Mouse (Mus musculus) limb, embryonic 10.5 days (tissue): ENCODE results near the gene Baz2a. TPM values are rescaled to one million over a fixed set of nuclear protein-coding genes. Genes with fewer than 3 reads are reported as not detected.
"Not testable (repeated sequence)": the region's sequence is repeated elsewhere in the genome, so short reads cannot be mapped to it uniquely, and the experiment has no call there.

Experiments used
- DNase-seq: peaks from one replicate; pipeline ENCODE4 v3.0.0-alpha.2; 2017; ENCODE audit warnings: low spot score
- H3K27ac ChIP-seq: fragments of 300-500 bp; sonication (generic); 2 replicates; pipeline ENCODE4 v1.5.1; 2016; ENCODE audit warnings: mild to moderate bottlenecking
- H3K27me3 ChIP-seq: fragments of 300-500 bp; sonication (generic); 2 replicates; pipeline ENCODE4 v1.6.1; 2016; ENCODE audit warnings: low read depth, mild to moderate bottlenecking; ENCODE audit not compliant: poor library complexity, severe bottlenecking
- H3K36me3 ChIP-seq: fragments of 300-500 bp; sonication (generic); 2 replicates; pipeline ENCODE4 v1.6.1; 2016; ENCODE audit warnings: mild to moderate bottlenecking, moderate library complexity
- H3K4me1 ChIP-seq: fragments of 300-500 bp; sonication (generic); 2 replicates; pipeline ENCODE4 v1.6.1; 2016
- H3K4me3 ChIP-seq: fragments of 300-500 bp; sonication (generic); 2 replicates; pipeline ENCODE4 v1.5.1; 2016; ENCODE audit warnings: mild to moderate bottlenecking, moderate library complexity
- H3K9me3 ChIP-seq: fragments of 300-500 bp; sonication (generic); replicated peaks from 2 replicates; pipeline ENCODE4 v1.6.1; 2016; ENCODE audit warnings: mild to moderate bottlenecking
- WGBS: fragments of 180-500 bp; shearing (Covaris S2); methylation state at CpG from one replicate; pipeline ENCODE4 v1.1.7; 2016; 5-methylcytosine and 5-hydroxymethylcytosine counted together
- polyA plus RNA-seq: library from polyadenylated mRNA; unstranded; fragments of >200 nt; fragmentation: Nextera tagmentation; extraction: Ambion mirVana; gene quantifications from 2 replicates; pipeline ENCODE4 v1.2.1, GENCODE M21; 2016

Baz2a gene
- polyA plus RNA-seq, 1 experiment from 2014 or later: 12.3 TPM

GRCm38 (mm10) chr10:128142165-128142564 is 50.8 kb downstream of the Baz2a start:
- Histone ChIP-seq H3K4me3 (no peak overlapping the region), H3K27me3 (no peaks in the 10 kb centered on the region), H3K27ac (no peak overlapping the region), H3K9me3 (no peaks in the 10 kb centered on the region), H3K4me1 (no peaks in the 10 kb centered on the region), H3K36me3 (peaks cover 96% of the 10 kb centered on the region)
- no peak for DNase-seq
- 58% methylated on average over 2 of the region's 2 CpGs for WGBS

GRCm38 (mm10) chr10:128143659-128144058 is 52.3 kb downstream of the Baz2a start:
- no peak overlapping the region for H3K27ac ChIP-seq
- H3K4me1 ChIP-seq: no peaks in the 10 kb centered on the region
- H3K27me3 ChIP-seq: no peaks in the 10 kb centered on the region
- no peaks in the 10 kb centered on the region for H3K9me3 ChIP-seq
- DNase-seq: no peak
- 72% methylated on average over 4 of the region's 4 CpGs for WGBS
- peaks cover 92% of the 10 kb centered on the region for H3K36me3 ChIP-seq
- H3K4me3 ChIP-seq: no peak overlapping the region

DNA sequence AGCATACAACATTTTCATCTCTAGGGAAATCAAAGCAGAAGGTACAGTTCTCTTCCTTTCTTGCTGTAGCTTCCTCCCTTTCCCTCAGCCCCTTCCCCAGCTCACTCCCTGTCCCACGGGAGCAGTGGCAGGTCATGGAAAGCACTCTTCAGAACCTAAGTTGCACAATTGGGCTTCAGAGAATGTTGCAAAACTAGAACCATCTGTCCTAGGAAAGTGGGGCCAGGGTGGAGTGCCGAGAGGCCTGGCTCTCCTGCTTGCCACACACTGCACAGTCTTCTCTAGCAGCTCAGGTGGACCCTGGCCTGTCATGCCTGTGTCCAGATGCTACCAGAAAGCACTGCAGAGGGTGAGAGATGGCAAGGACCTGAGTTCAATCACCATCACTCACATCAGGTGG is 53.6 kb downstream of the Baz2a start:
- 82% methylated on average over 2 of the region's 2 CpGs for WGBS
- H3K4me3 ChIP-seq: no peak overlapping the region
- peaks cover 10% of the 10 kb centered on the region for H3K4me1 ChIP-seq
- no peaks in the 10 kb centered on the region for H3K27me3 ChIP-seq
- H3K27ac ChIP-seq: no peak overlapping the region
- no peaks in the 10 kb centered on the region for H3K9me3 ChIP-seq
- H3K36me3 ChIP-seq: peaks cover 82% of the 10 kb centered on the region
- DNase-seq: no peak

DNA sequence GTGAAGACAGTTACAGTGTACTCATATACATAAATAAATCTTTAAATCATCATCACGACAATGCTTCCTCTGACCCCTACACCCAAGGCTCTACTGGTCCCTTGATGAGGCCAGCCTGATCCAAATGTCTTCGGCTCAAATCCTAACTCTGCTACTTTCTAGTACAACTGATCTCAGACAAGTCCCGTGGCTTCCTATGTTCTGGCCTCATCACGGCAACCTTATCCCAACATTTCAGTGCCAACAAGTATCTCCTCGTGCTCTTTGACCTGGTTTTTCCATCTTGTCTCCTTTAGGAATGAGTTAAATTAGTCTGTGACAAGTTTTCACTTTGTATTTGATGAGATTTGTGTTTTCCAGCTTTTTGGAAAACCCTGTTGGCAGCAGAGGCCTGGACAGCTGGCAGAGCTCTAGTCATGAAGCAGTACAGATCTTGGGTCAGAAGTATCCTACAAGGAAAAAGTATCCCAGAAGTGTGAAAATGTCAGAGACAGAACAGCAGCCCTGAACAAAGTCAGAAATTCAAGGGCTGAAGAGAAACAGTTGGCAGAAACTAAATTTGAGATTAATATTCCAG is 57.5 kb downstream of the Baz2a start:
- WGBS: 93% methylated on average over 5 of the region's 5 CpGs
- peaks cover 56% of the 10 kb centered on the region for H3K36me3 ChIP-seq
- H3K27ac ChIP-seq: peak overlapping the region; percentile 74; the same call in 1 of the 2 replicates
- H3K9me3 ChIP-seq: no peaks in the 10 kb centered on the region
- no peaks in the 10 kb centered on the region for H3K27me3 ChIP-seq
- DNase-seq: no peak
- H3K4me3 ChIP-seq: no peak overlapping the region
- peaks cover 12% of the 10 kb centered on the region for H3K4me1 ChIP-seq

DNA sequence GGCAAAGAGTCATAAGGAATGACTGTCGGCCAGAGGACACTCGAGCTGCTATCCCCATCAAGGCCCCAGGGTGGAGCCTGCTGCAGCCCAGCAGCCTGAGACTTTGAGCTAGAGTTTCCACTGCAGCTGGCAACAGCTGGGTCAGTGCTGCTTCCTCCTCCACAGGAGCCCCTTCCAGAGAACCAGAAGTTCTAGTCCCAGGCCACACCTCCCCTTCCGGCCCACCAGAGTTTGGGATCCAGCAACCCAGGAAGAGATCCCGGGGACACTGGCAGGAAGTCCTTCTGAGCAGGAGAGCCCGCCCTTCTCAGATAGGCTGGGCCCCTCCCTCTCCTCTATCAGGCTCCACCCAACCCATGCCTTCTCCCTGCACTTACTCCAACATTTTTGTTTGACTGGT is 58.2 kb downstream of the Baz2a start:
- H3K4me1 ChIP-seq: peaks cover 12% of the 10 kb centered on the region
- DNase-seq: peak; percentile 71

GRCm38 (mm10) chr10:128150941-128151340 is 59.6 kb downstream of the Baz2a start:
- DNase-seq: no peak

More for the DNA sequence above, 58.2 kb downstream of the Baz2a start:
- 2% methylated on average over 5 of the region's 5 CpGs for WGBS
- peak overlapping the region; percentile 74 for H3K27ac ChIP-seq
- peak overlapping the region; percentile 26; the same call in 1 of the 2 replicates for H3K4me3 ChIP-seq
- H3K9me3 ChIP-seq: no peaks in the 10 kb centered on the region
- peaks cover 49% of the 10 kb centered on the region for H3K36me3 ChIP-seq
- no peaks in the 10 kb centered on the region for H3K27me3 ChIP-seq

DNA sequence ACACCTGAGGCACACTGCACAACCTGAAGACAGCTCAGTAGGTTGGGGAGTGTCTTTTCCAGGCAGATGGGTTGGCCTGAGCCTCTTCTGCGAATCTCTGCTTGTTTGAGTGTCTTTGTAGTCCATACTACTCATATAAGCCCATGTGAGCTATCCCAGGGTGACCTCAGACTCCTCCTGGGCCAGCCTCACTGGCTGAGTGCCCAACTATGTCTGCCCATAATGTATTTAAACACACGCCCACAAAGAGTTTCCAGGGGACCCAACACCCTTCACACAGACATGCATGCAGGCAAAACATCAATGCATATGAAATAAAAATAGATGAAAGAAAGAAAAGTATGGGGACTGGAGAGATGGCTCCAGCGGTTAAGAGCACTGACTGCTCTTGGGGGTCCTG is 62.6 kb downstream of the Baz2a start:
- H3K27ac ChIP-seq: no peak overlapping the region
- DNase-seq: no peak
- H3K27me3 ChIP-seq: no peaks in the 10 kb centered on the region
- 90% methylated on average over 3 of the region's 3 CpGs for WGBS
- H3K36me3 ChIP-seq: peaks cover 13% of the 10 kb centered on the region
- no peaks in the 10 kb centered on the region for H3K9me3 ChIP-seq
- H3K4me3 ChIP-seq: no peak overlapping the region
- peaks cover 12% of the 10 kb centered on the region for H3K4me1 ChIP-seq

More at GRCm38 (mm10) chr10:128150941-128151340, 59.6 kb downstream of the Baz2a start:
- WGBS: 83% methylated on average over 14 of the region's 14 CpGs
- no peak overlapping the region for H3K4me3 ChIP-seq
- no peaks in the 10 kb centered on the region for H3K9me3 ChIP-seq
- H3K27ac ChIP-seq: no peak overlapping the region
- peaks cover 36% of the 10 kb centered on the region for H3K36me3 ChIP-seq
- no peaks in the 10 kb centered on the region for H3K27me3 ChIP-seq
- H3K4me1 ChIP-seq: peaks cover 12% of the 10 kb centered on the region

DNA sequence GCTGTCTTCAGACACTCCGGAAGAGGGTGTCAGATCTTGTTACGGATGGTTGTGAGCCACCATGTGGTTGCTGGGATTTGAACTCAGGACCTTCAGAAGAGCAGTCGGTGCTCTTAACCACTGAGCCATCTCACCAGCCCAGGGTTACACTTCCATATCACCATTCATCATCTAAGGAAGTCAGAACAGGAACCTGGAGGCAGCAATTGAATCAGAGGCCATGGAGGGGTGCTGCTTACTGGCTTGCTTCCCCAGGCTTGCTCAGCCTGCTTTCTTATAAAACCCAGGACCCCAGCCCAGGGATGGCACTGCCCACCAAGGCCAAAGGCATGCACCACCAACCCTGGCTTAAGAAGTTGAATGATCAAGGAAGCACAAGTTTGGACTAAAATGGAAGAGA is 74.3 kb downstream of the Baz2a start:
- H3K36me3 ChIP-seq: peaks cover 36% of the 10 kb centered on the region
- not testable (repeated sequence) for H3K4me1 ChIP-seq, H3K27ac ChIP-seq, H3K4me3 ChIP-seq, H3K27me3 ChIP-seq, DNase-seq, H3K9me3 ChIP-seq
- WGBS: 98% methylated on average over 3 of the region's 3 CpGs

DNA sequence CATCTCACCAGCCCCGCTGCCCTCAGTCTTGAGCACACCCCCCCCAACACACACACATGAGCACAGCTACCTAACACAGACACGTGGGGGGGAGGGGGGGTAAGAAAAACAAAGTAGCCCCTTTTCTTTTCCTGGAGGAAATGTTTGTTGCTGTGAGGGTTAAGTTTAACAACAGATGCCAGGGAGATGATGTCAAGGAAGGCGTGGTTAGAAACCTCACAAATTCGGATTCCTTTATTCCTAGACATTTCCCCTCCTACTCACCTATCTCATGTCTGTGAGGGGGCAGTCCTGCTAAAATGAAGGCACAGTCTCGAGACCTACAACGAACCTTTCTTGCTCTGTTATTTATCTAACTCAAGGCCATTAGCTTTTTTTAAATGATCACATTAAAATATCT is 75.7 kb downstream of the Baz2a start:
- peaks cover 30% of the 10 kb centered on the region for H3K36me3 ChIP-seq
- DNase-seq: no peak
- H3K9me3 ChIP-seq: no peaks in the 10 kb centered on the region
- no peak overlapping the region for H3K4me3 ChIP-seq
- no peak overlapping the region for H3K27ac ChIP-seq
- H3K27me3 ChIP-seq: no peaks in the 10 kb centered on the region
- H3K4me1 ChIP-seq: no peaks in the 10 kb centered on the region
- 62% methylated on average over 6 of the region's 6 CpGs for WGBS

DNA sequence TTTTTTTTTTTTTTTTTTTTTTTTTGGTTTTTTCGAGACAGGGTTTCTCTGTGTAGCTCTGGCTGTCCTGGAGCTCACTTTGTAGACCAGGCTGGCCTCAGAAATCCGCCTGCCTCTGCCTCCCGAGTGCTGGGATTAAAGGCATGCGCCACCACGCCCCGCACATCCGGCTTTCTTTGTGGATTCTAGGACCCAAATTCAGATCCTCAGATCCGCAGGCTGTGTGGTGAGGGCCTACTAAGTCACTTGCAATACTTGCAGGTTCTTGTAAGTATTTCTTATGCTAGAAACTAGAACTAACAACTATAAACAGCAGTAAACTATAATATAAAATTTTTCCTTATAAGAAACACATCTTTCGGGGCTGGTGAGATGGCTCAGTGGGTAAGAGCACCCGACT is 80.0 kb downstream of the Baz2a start:
- not testable (repeated sequence) for H3K27me3 ChIP-seq, DNase-seq, H3K9me3 ChIP-seq, H3K4me3 ChIP-seq, H3K27ac ChIP-seq
- Histone ChIP-seq H3K36me3 (peaks cover 14% of the 10 kb centered on the region), H3K4me1 (peaks cover 18% of the 10 kb centered on the region)
- WGBS: 97% methylated on average over 10 of the region's 10 CpGs

GRCm38 (mm10) chr10:128175302-128175701 is 83.9 kb downstream of the Baz2a start:
- Histone ChIP-seq H3K27me3 (no peaks in the 10 kb centered on the region), H3K4me3 (peak overlapping the region; percentile 65), H3K27ac (peak overlapping the region; percentile 88), H3K4me1 (peaks cover 33% of the 10 kb centered on the region), H3K9me3 (no peaks in the 10 kb centered on the region), H3K36me3 (0 out of 2 replicates have a peak, but pooled peaks cover 3% of the 10 kb centered on the region)
- WGBS: 37% methylated on average over 3 of the region's 3 CpGs
- no peak for DNase-seq

- DNase-seq: peak; percentile 86
- Histone ChIP-seq H3K4me3 (peak overlapping the region; percentile 65), H3K36me3 (0 out of 2 replicates have a peak, but pooled peaks cover 3% of the 10 kb centered on the region), H3K9me3 (no peaks in the 10 kb centered on the region), H3K4me1 (peaks cover 35% of the 10 kb centered on the region), H3K27ac (peak overlapping the region; percentile 88), H3K27me3 (no peaks in the 10 kb centered on the region)
- WGBS: under 1% methylated on average over 17 of the region's 17 CpGs
Measured at GRCm38 (mm10) chr10:128175996-128176755, 84.8 kb downstream of the Baz2a start.

GRCm38 (mm10) chr10:128177316-128177715 is 85.9 kb downstream of the Baz2a start:
- no peak overlapping the region for H3K4me3 ChIP-seq
- no peaks in the 10 kb centered on the region for H3K27me3 ChIP-seq
- no peaks in the 10 kb centered on the region for H3K9me3 ChIP-seq
- 84% methylated on average over 4 of the region's 4 CpGs for WGBS
- H3K36me3 ChIP-seq: 0 out of 2 replicates have a peak, but pooled peaks cover under 1% of the 10 kb centered on the region
- peaks cover 35% of the 10 kb centered on the region for H3K4me1 ChIP-seq
- no peak for DNase-seq
- H3K27ac ChIP-seq: no peak overlapping the region
